Mouse (Mus musculus) inflammation-experienced regulatory T-cells, adult 16 weeks (primary cell): ENCODE data around the gene Cenpv. TPM values are rescaled to one million over a fixed set of nuclear protein-coding genes. Genes with fewer than 3 reads are reported as not detected.

Experiments
- polyA plus RNA-seq: library from polyadenylated mRNA; unstranded; fragments of 100-300 nt; shearing (Covaris generic); gene quantifications from one replicate; pipeline ENCODE4 v1.2.1, GENCODE M21; 2017

Cenpv gene
- polyA plus RNA-seq, result 0.82 TPM

GRCm38 (mm10) chr11:62539089-62539890 lies at the start of gene Cenpv:
TSS of gene Cenpv (minus strand) at chr11:62539261.

GRCm38 (mm10) chr11:62573959-62574702 lies 35.1 kb upstream of the Cenpv start, which contains the start of gene Trpv2:
TSS of gene Trpv2 (plus strand) at chr11:62574486.

GRCm38 (mm10) chr11:62550727-62551225 lies 11.7 kb upstream of the Cenpv start, which contains the start of gene Ubb:
TSS of gene Ubb (plus strand) at chr11:62551171.

Other genes starting within 250 kb of the Cenpv start
- gene Pigl, start 80.8 kb downstream of the Cenpv start, polyA plus RNA-seq, result 10.3 TPM
- gene Ncor1, start 80.7 kb downstream of the Cenpv start, polyA plus RNA-seq, result 99.7 TPM
- 2,835 TPM for gene Ubb, start 11.9 kb upstream of the Cenpv start, polyA plus RNA-seq
- gene Trpv2, start 35.2 kb upstream of the Cenpv start, polyA plus RNA-seq, result 135 TPM
- gene Lrrc75a, start 109.3 kb upstream of the Cenpv start, polyA plus RNA-seq, result 1.6 TPM
- gene Mmgt2, start 109.4 kb upstream of the Cenpv start, polyA plus RNA-seq, result 41.0 TPM
- 44.8 TPM for gene Zfp287, start 192.6 kb upstream of the Cenpv start, polyA plus RNA-seq
- not detected for gene Gm10428, start 213.8 kb upstream of the Cenpv start, polyA plus RNA-seq